Mouse (Mus musculus): ENCODE data around the gene Bag6.

GRCm38 (mm10) chr17:35146139-35146538, 11.2 kb downstream of the Bag6 start:
- no peak for TF ChIP-seq CTCF (conservative IDR thresholded peaks at IDR 0.05; ENCODE audit: insufficient read depth, insufficient read length, low read depth, low read length)
- no peak for TF ChIP-seq POLR2A (IDR thresholded peaks at IDR 0.05; ENCODE audit: low read depth, low read length)

All from kidney, adult 2 months (tissue).